Mouse (Mus musculus): ENCODE data around the gene Eef2kmt. TPM values are rescaled to one million over a fixed set of nuclear protein-coding genes. Genes with fewer than 3 reads are reported as not detected.
"Not testable (repeated sequence)": the region's sequence is repeated elsewhere in the genome, so short reads cannot be mapped to it uniquely, and the experiment has no call there.

Eef2kmt gene
- 1 to 10 TPM; 2.9 to 3.6 TPM for total RNA-seq (2021)

- DNase-seq: peak; percentile 99
- intact Hi-C loops (cut with DNase I): no loop called here
These were observed at the start of gene Eef2kmt for GRCm38 (mm10) chr16:5255779-5256496. Eef2kmt (minus strand) TSS chr16:5255983.

GRCm38 (mm10) chr16:5295238-5295637 lies 39.5 kb upstream of the Eef2kmt start:
- intact Hi-C loops (cut with DNase I): no loop called here
- DNase-seq: no peak

GRCm38 (mm10) chr16:5285376-5285775 lies 29.6 kb upstream of the Eef2kmt start:
- intact Hi-C loops (cut with DNase I): no loop called here
- no peak for DNase-seq

GRCm38 (mm10) chr16:5282686-5283085 lies 26.9 kb upstream of the Eef2kmt start:
- intact Hi-C loops (cut with DNase I): no loop called here
- DNase-seq: no peak

- intact Hi-C loops (cut with DNase I): no loop called here
- no peak for DNase-seq
These were observed 23.9 kb upstream of the Eef2kmt start for GRCm38 (mm10) chr16:5279571-5280222.

GRCm38 (mm10) chr16:5272371-5272770 lies 16.6 kb upstream of the Eef2kmt start:
- intact Hi-C loops (cut with DNase I): no loop called here
- DNase-seq: no peak

- no peak for DNase-seq
- intact Hi-C loops (cut with DNase I): no loop called here
These were observed 15.7 kb upstream of the Eef2kmt start for GRCm38 (mm10) chr16:5271411-5272035.

GRCm38 (mm10) chr16:5263926-5264325 lies 8.1 kb upstream of the Eef2kmt start:
- intact Hi-C loops (cut with DNase I): no loop called here
- no peak for DNase-seq

- no peak for DNase-seq
- intact Hi-C loops (cut with DNase I): no loop called here
These were observed 7.4 kb upstream of the Eef2kmt start for GRCm38 (mm10) chr16:5263156-5263555.

- no peak for DNase-seq
- intact Hi-C loops (cut with DNase I): no loop called here
These were observed 572 bp downstream of the Eef2kmt start for GRCm38 (mm10) chr16:5255081-5255740.

- intact Hi-C loops (cut with DNase I): no loop called here
- DNase-seq: peak; percentile 72
These were observed 1.3 kb downstream of the Eef2kmt start for GRCm38 (mm10) chr16:5254346-5255025.

GRCm38 (mm10) chr16:5252260-5252659 lies 3.5 kb downstream of the Eef2kmt start:
- DNase-seq: no peak
- intact Hi-C loops (cut with DNase I): no loop called here

GRCm38 (mm10) chr16:5250891-5251290 lies 4.9 kb downstream of the Eef2kmt start:
- intact Hi-C loops (cut with DNase I): no loop called here
- no peak for DNase-seq

GRCm38 (mm10) chr16:5244411-5244810 lies 11.4 kb downstream of the Eef2kmt start:
- DNase-seq: peak; percentile 51
- intact Hi-C loops (cut with DNase I): no loop called here

GRCm38 (mm10) chr16:5242882-5243281 lies 12.9 kb downstream of the Eef2kmt start:
- no peak for DNase-seq
- intact Hi-C loops (cut with DNase I): no loop called here

GRCm38 (mm10) chr16:5242355-5242754 lies 13.4 kb downstream of the Eef2kmt start:
- DNase-seq: no peak
- intact Hi-C loops (cut with DNase I): no loop called here

GRCm38 (mm10) chr16:5233418-5234313 lies 22.1 kb downstream of the Eef2kmt start, which contains the start of gene Alg1:
Alg1 (plus strand) TSS chr16:5233621.
- intact Hi-C loops (cut with DNase I): no loop called here
- DNase-seq: peak; percentile 96

GRCm38 (mm10) chr16:5232982-5233381 lies 22.8 kb downstream of the Eef2kmt start:
- intact Hi-C loops (cut with DNase I): no loop called here
- no peak for DNase-seq

- intact Hi-C loops (cut with DNase I); DNase-seq: not testable (repeated sequence)
These were observed 27.7 kb downstream of the Eef2kmt start for GRCm38 (mm10) chr16:5228103-5228502.

- intact Hi-C loops (cut with DNase I); DNase-seq: not testable (repeated sequence)
These were observed 28.3 kb downstream of the Eef2kmt start for GRCm38 (mm10) chr16:5227501-5227900.

All from left cerebral cortex, postnatal 4 days (tissue).